Mouse (Mus musculus) hindbrain, embryonic 14.5 days (tissue): ENCODE data around the gene Olfr419. TPM values are rescaled to one million over a fixed set of nuclear protein-coding genes. Genes with fewer than 3 reads are reported as not detected.

Experiments used
- ATAC-seq: fragments of 200-750 bp; cut with Nextera tagmentation; 2 replicates; pipeline ENCODE4 v1.8.0; 2017; ENCODE audit warnings: moderate number of reproducible peaks, mild to moderate bottlenecking, moderate TSS enrichment, moderate library complexity; ENCODE audit not compliant: low FRiP score
- DNase-seq: peaks from one replicate; pipeline ENCODE4 v3.0.0-alpha.2; 2015; ENCODE audit warnings: low spot score
- H3K27ac ChIP-seq: fragments of 300-500 bp; sonication (generic); 2 replicates; pipeline ENCODE4 v1.5.1; 2014; ENCODE audit warnings: mild to moderate bottlenecking, moderate library complexity
- H3K27me3 ChIP-seq: fragments of 300-500 bp; sonication (generic); 2 replicates; pipeline ENCODE4 v1.6.1; 2014; ENCODE audit warnings: mild to moderate bottlenecking, low read length, mixed read lengths; ENCODE audit not compliant: control insufficient read depth, insufficient read depth
- H3K36me3 ChIP-seq: fragments of 300-500 bp; sonication (generic); replicated peaks from 2 replicates; pipeline ENCODE4 v1.6.1; 2014; ENCODE audit not compliant: control insufficient read depth, insufficient read depth
- H3K4me1 ChIP-seq: fragments of 300-500 bp; sonication (generic); replicated peaks from 2 replicates; pipeline ENCODE4 v1.6.1; 2014; ENCODE audit warnings: antibody characterized with exemption, low read length, mixed read lengths; ENCODE audit not compliant: control insufficient read depth, insufficient read depth
- H3K4me2 ChIP-seq: fragments of 300-500 bp; sonication (generic); replicated peaks from 2 replicates; pipeline ENCODE4 v1.6.1; 2014; ENCODE audit warnings: mild to moderate bottlenecking, moderate library complexity
- H3K4me3 ChIP-seq: fragments of 300-500 bp; sonication (generic); replicated peaks from 2 replicates; pipeline ENCODE4 v1.5.1; 2014; ENCODE audit warnings: mild to moderate bottlenecking, low read length
- H3K9ac ChIP-seq: fragments of 300-500 bp; sonication (generic); 2 replicates; pipeline ENCODE4 v1.6.1; 2014
- H3K9me3 ChIP-seq: fragments of 300-500 bp; sonication (generic); 2 replicates; pipeline ENCODE4 v1.6.1; 2016; ENCODE audit warnings: low read length; ENCODE audit not compliant: control insufficient read depth
- WGBS: fragments of 180-500 bp; shearing (Covaris S2); extraction: QIAGEN DNeasy Blood & Tissue Kit; methylation state at CpG from one replicate; pipeline ENCODE4 v1.1.7; 2014; 5-methylcytosine and 5-hydroxymethylcytosine counted together
- polyA plus RNA-seq: library from polyadenylated mRNA; unstranded; fragments of >200 nt; fragmentation: Nextera tagmentation; extraction: Ambion mirVana; gene quantifications from 2 replicates; pipeline ENCODE4 v1.2.1, GENCODE M21; 2014

Gene Olfr419
- polyA plus RNA-seq, 1 experiment from 2014 or later: not detected

DNA sequence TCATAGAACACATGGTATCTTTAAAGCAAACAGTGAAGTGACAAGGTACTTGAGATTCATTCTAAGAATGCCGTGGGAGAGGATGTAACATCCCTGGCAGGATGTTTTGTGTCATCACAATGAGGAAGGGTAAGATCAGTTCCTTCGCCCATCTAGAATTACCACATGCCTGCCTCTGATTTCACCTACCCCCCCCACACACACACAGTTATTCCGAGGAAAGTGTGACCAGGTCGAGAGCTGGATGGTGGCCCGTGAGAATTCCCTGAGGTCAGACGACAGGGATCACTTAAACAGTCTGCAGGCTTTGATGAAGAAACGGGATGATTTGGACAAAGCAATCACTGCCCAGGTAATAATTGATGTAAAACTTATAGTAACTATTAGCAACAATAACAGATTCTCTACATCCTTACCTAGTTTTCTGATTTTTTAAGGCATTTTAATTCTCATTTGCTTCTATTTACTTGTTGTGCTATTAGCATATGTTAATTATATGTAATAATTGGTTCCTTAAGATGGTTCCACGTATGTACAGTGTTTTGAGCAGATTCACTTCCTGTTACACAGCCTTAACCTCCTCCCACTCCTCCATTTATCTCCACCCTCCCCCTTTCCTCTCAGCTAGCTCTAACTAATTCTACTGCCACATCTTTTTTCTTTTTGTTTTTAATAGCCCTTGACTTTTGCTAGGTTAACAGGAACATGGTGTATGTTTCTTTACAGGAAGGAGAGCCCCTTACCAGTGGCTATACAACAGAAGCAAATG is 36.4 kb downstream of the Olfr419 start:
- H3K4me3 ChIP-seq: no peak overlapping the region
- no peak overlapping the region for H3K4me2 ChIP-seq
- H3K4me1 ChIP-seq: no peaks in the 10 kb centered on the region
- 85% methylated on average over 8 of the region's 8 CpGs for WGBS
- H3K9ac ChIP-seq: no peak overlapping the region
- H3K9me3 ChIP-seq: no peaks in the 10 kb centered on the region
- DNase-seq (no peak), ATAC-seq (no peak)
- H3K27me3 ChIP-seq: no peaks in the 10 kb centered on the region
- H3K36me3 ChIP-seq: no peaks in the 10 kb centered on the region
- no peak overlapping the region for H3K27ac ChIP-seq

- Histone ChIP-seq H3K4me3 (no peak overlapping the region), H3K27ac (no peak overlapping the region), H3K9ac (no peak overlapping the region), H3K4me1 (no peaks in the 10 kb centered on the region), H3K4me2 (no peak overlapping the region), H3K36me3 (no peaks in the 10 kb centered on the region), H3K9me3 (no peaks in the 10 kb centered on the region), H3K27me3 (no peaks in the 10 kb centered on the region)
- no peak for ATAC-seq
- 93% methylated on average over 5 of the region's 5 CpGs for WGBS
- no peak for DNase-seq
These were observed 39.6 kb downstream of the Olfr419 start for GRCm38 (mm10) chr1:174212286-174212685.

- no peak overlapping the region for H3K4me2 ChIP-seq
- ATAC-seq: no peak
- 85% methylated on average over 7 of the region's 7 CpGs for WGBS
These were observed 47.2 kb downstream of the Olfr419 start for GRCm38 (mm10) chr1:174204699-174205098.

More at GRCm38 (mm10) chr1:174204699-174205098, 47.2 kb downstream of the Olfr419 start:
- Histone ChIP-seq H3K9ac (no peak overlapping the region), H3K9me3 (no peaks in the 10 kb centered on the region), H3K4me1 (no peaks in the 10 kb centered on the region), H3K27ac (no peak overlapping the region), H3K36me3 (no peaks in the 10 kb centered on the region), H3K4me3 (no peak overlapping the region), H3K27me3 (no peaks in the 10 kb centered on the region)
- DNase-seq: no peak

Other genes starting within 250 kb of the Olfr419 start
- gene Ifi205, start 220.3 kb downstream of the Olfr419 start, polyA plus RNA-seq: not detected in 2 replicates
- gene Olfr433, start 211.4 kb downstream of the Olfr419 start, polyA plus RNA-seq: not detected in 2 replicates
- not detected in 2 replicates for gene Olfr432, start 202.9 kb downstream of the Olfr419 start, polyA plus RNA-seq
- gene Olfr430, start 185.5 kb downstream of the Olfr419 start, polyA plus RNA-seq: not detected in 2 replicates
- gene Olfr429, start 167.7 kb downstream of the Olfr419 start, polyA plus RNA-seq: not detected in 2 replicates
- gene Olfr427, start 155.2 kb downstream of the Olfr419 start, polyA plus RNA-seq: not detected in 2 replicates
- gene Olfr231, start 130.9 kb downstream of the Olfr419 start, polyA plus RNA-seq: not detected in 2 replicates
- gene Olfr424, start 120.5 kb downstream of the Olfr419 start, polyA plus RNA-seq: not detected in 2 replicates
- gene Olfr420, start 96.4 kb downstream of the Olfr419 start, polyA plus RNA-seq: not detected in 2 replicates
- 0.12 and 0.37 TPM in 2 replicates for gene Spta1, start 79.3 kb downstream of the Olfr419 start, polyA plus RNA-seq
- not detected in 2 replicates for gene Mptx1, start 78.5 kb upstream of the Olfr419 start, polyA plus RNA-seq
- not detected in 2 replicates for gene Olfr417, start 113.1 kb upstream of the Olfr419 start, polyA plus RNA-seq
- gene Olfr248, start 139.0 kb upstream of the Olfr419 start, polyA plus RNA-seq: not detected in 2 replicates
- gene Olfr414, start 172.0 kb upstream of the Olfr419 start, polyA plus RNA-seq: not detected in 2 replicates
- not detected in 2 replicates for gene Olfr220, start 190.0 kb upstream of the Olfr419 start, polyA plus RNA-seq
- 8.3 and 9.6 TPM in 2 replicates for gene Fmn2, start 249.8 kb upstream of the Olfr419 start, polyA plus RNA-seq